9 mouse cellular contexts compared by ENCODE assay signal in the genomic region with DNA sequence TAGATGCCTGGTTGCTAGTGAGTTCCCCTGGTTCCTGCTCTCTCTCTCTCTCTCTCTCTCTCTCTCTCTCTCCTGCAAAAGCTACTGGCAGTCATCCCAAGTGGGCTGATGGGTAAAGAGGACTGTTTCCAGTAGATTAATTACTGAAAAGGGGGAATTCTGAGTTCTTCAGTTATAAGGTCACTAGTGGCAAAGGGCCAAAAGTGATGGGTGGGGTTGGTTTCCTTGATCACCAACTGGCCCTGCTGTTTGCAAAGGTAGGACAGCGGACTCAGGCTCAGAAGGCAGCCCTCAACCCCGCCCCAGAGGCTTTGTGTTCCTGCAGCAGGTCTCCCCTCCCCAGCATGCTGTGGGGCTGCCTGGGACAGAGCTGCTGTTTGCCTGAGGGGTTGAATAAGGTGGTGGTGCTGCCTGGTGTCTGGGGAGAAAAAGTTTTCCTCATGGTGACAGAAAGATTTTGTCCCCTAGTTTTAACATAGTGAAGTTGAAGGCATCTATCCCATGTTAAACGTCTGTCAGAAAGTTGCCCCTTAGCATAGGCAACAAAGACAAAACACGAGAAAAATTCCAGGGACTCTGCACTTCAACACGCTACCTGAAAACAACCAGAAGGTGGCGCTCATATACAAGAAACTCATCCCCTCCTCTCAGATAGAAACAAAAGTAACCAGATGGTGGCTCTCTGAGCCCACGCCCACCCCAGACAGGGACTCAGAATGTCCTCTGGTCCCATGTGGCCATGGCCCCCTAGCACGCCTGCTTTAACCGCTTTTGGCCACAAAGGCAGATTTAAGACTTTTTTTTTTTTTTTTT. TPM values are rescaled to one million over a fixed set of nuclear protein-coding genes. Genes with fewer than 3 reads are reported as not detected.
DNase-seq lines count a peak whose midpoint lies in the region; ATAC-seq and TF ChIP-seq lines count a peak whose summit lies in the region.
"Had no signal": no experiment of that assay in that cellular context is flagged by ENCODE, and none has a peak within 500 bp of the region (broad histone marks: within the 10 kb centered on the region; RNA-seq: fewer than 3 reads in every experiment).

No protein-coding gene starts in this region.

- H3K9me3 ChIP-seq in embryonic facial prominence, embryonic 15.5 days (replicated peaks): no peaks in the 10 kb centered on the region
- no peaks in the 10 kb centered on the region for H3K9me3 ChIP-seq in heart, embryonic 10.5 days
- H3K9me3 ChIP-seq in limb, embryonic 13.5 days: no peaks in the 10 kb centered on the region
- no peaks in the 10 kb centered on the region for H3K9me3 ChIP-seq in midbrain, embryonic 15.5 days

- H3K4me1 ChIP-seq in bone marrow, adult 2 months (ENCODE audit: control insufficient read depth, insufficient read depth, low read length): peaks cover 2% of the 10 kb centered on the region; the same call in 1 of the 2 replicates
- H3K4me1 ChIP-seq in embryonic facial prominence, embryonic 15.5 days: peaks cover 11% of the 10 kb centered on the region
- H3K4me1 ChIP-seq in heart, embryonic 10.5 days: 0 out of 2 replicates have a peak, but pooled peaks cover 5% of the 10 kb centered on the region
- H3K4me1 ChIP-seq in limb, embryonic 13.5 days: peaks cover 12% of the 10 kb centered on the region
- H3K4me1 ChIP-seq in midbrain, embryonic 15.5 days: peaks cover 6% of the 10 kb centered on the region

- 0 out of 2 replicates have a peak overlapping the region, but pooled peaks have one; percentile 19 for H3K4me2 ChIP-seq in embryonic facial prominence, embryonic 15.5 days (replicated peaks)
- H3K4me2 ChIP-seq in limb, embryonic 13.5 days (replicated peaks): peak overlapping the region; percentile 44
- H3K4me2 ChIP-seq in midbrain, embryonic 15.5 days: peak overlapping the region; percentile 13

- peak; percentile 55 for TF ChIP-seq CTCF in bone marrow, adult 2 months (IDR thresholded peaks at IDR 0.05; ENCODE audit: control insufficient read depth, insufficient read depth, low read length)

- DNase-seq in CD4-positive helper T cell, adult 2 months (ENCODE audit: low read depth, low spot score): peak; percentile 76
- peak; percentile 88 for DNase-seq in heart, embryonic 10.5 days (ENCODE audit: low spot score)
- peak; percentile 82 for DNase-seq in kidney, adult 9 months
- DNase-seq in spleen, postnatal 10 days (ENCODE audit: low spot score in 2 of 2): peak; percentile 34 to 71

- TF ChIP-seq POLR2A in bone marrow, adult 2 months (IDR thresholded peaks at IDR 0.05; ENCODE audit: borderline replicate concordance, control insufficient read depth, low read depth, low read length): no peak

- peak; percentile 74 for ATAC-seq in embryonic facial prominence, embryonic 15.5 days (ENCODE audit: insufficient number of reproducible peaks, low FRiP score, low TSS enrichment, low read depth)
- peak; percentile 63 for ATAC-seq in limb, embryonic 13.5 days (ENCODE audit: low FRiP score, low read depth)
- peak; percentile 63 for ATAC-seq in midbrain, embryonic 15.5 days (replicated peaks)

- no peak overlapping the region for H3K9ac ChIP-seq in embryonic facial prominence, embryonic 15.5 days
- H3K9ac ChIP-seq in limb, embryonic 13.5 days: no peak overlapping the region
- H3K9ac ChIP-seq in midbrain, embryonic 15.5 days: no peak overlapping the region

- H3K4me3 ChIP-seq in bone marrow, adult 2 months (replicated peaks; ENCODE audit: control insufficient read depth, low read depth, low read length): peak overlapping the region; percentile 36
- no peak overlapping the region for H3K4me3 ChIP-seq in embryonic facial prominence, embryonic 15.5 days (replicated peaks)
- H3K4me3 ChIP-seq in heart, embryonic 10.5 days: 0 out of 2 replicates have a peak overlapping the region, but pooled peaks have one; percentile 32
- no peak overlapping the region for H3K4me3 ChIP-seq in limb, embryonic 13.5 days
- H3K4me3 ChIP-seq in midbrain, embryonic 15.5 days: no peak overlapping the region
- H3K4me3 ChIP-seq: erythroblast, embryonic 14.5 days had no signal

- no peaks in the 10 kb centered on the region for H3K36me3 ChIP-seq in embryonic facial prominence, embryonic 15.5 days
- no peaks in the 10 kb centered on the region for H3K36me3 ChIP-seq in heart, embryonic 10.5 days
- H3K36me3 ChIP-seq in limb, embryonic 13.5 days: no peaks in the 10 kb centered on the region
- H3K36me3 ChIP-seq in midbrain, embryonic 15.5 days (replicated peaks): no peaks in the 10 kb centered on the region

- H3K27ac ChIP-seq in bone marrow, adult 2 months (ENCODE audit: control insufficient read depth, insufficient read depth, low read depth, low read length, poor library complexity): no peak overlapping the region
- 0 out of 2 replicates have a peak overlapping the region, but pooled peaks have one; percentile 1 for H3K27ac ChIP-seq in embryonic facial prominence, embryonic 15.5 days (replicated peaks)
- H3K27ac ChIP-seq in heart, embryonic 10.5 days: peak overlapping the region; percentile 69
- H3K27ac ChIP-seq in limb, embryonic 13.5 days: peak overlapping the region; percentile 52; the same call in 1 of the 2 replicates
- 0 out of 2 replicates have a peak overlapping the region, but pooled peaks have one; percentile 34 for H3K27ac ChIP-seq in midbrain, embryonic 15.5 days

- H3K27me3 ChIP-seq in embryonic facial prominence, embryonic 15.5 days: peaks cover 4% of the 10 kb centered on the region; the same call in 1 of the 2 replicates
- peaks cover 3% of the 10 kb centered on the region; the same call in 1 of the 2 replicates for H3K27me3 ChIP-seq in heart, embryonic 10.5 days (ENCODE audit: insufficient read depth, poor library complexity, severe bottlenecking)
- peaks cover 16% of the 10 kb centered on the region for H3K27me3 ChIP-seq in limb, embryonic 13.5 days
- H3K27me3 ChIP-seq in midbrain, embryonic 15.5 days (replicated peaks): no peaks in the 10 kb centered on the region

- WGBS in bone marrow, adult 2 months: 3% methylated on average over 9 of the region's 9 CpGs
- 0% methylated on average over 9 of the region's 9 CpGs for WGBS in embryonic facial prominence, embryonic 15.5 days
- WGBS in heart, embryonic 10.5 days: under 1% methylated on average over 9 of the region's 9 CpGs
- WGBS in limb, embryonic 13.5 days: 2% methylated on average over 9 of the region's 9 CpGs
- WGBS in midbrain, embryonic 15.5 days: 0% methylated on average over 9 of the region's 9 CpGs

RNA-seq across cellular contexts. Expression of a gene that starts 4.7 kb away (rescaled TPM):
- polyA plus RNA-seq in bone marrow, adult 2 months (2011; ENCODE audit: insufficient read depth, insufficient read length, low replicate concordance, missing spikeins): 3.7 and 3.9 TPM in 2 replicates
- polyA plus RNA-seq in embryonic facial prominence, embryonic 15.5 days (2015; fragmentation: Nextera tagmentation; extraction: Ambion mirVana): 9.8 and 10.7 TPM in 2 replicates
- 8.3 and 9.0 TPM in 2 replicates for polyA plus RNA-seq in heart, embryonic 10.5 days (2016; fragmentation: Nextera tagmentation; extraction: Ambion mirVana)
- 10.3 and 10.8 TPM in 2 replicates for polyA plus RNA-seq in limb, embryonic 13.5 days (2015; fragmentation: Nextera tagmentation; extraction: Ambion mirVana)
- polyA plus RNA-seq in midbrain, embryonic 15.5 days (2015; fragmentation: Nextera tagmentation; extraction: Ambion mirVana): 5.4 and 6.5 TPM in 2 replicates

RNA-seq across cellular contexts. Expression of a gene that starts 20.4 kb away (rescaled TPM):
- not detected in 2 replicates for polyA plus RNA-seq in bone marrow, adult 2 months (2011; ENCODE audit: insufficient read depth, insufficient read length, low replicate concordance, missing spikeins)
- polyA plus RNA-seq in embryonic facial prominence, embryonic 15.5 days (2015; fragmentation: Nextera tagmentation; extraction: Ambion mirVana): not detected in 2 replicates
- polyA plus RNA-seq in heart, embryonic 10.5 days (2016; fragmentation: Nextera tagmentation; extraction: Ambion mirVana): not detected in 2 replicates
- polyA plus RNA-seq in limb, embryonic 13.5 days (2015; fragmentation: Nextera tagmentation; extraction: Ambion mirVana): not detected in 2 replicates
- polyA plus RNA-seq in midbrain, embryonic 15.5 days (2015; fragmentation: Nextera tagmentation; extraction: Ambion mirVana): not detected in 2 replicates
- polyA plus RNA-seq: erythroblast, embryonic 14.5 days had no signal

RNA-seq across cellular contexts. Expression of a gene that starts 43.2 kb away (rescaled TPM):
- 36.9 and 46.6 TPM in 2 replicates for polyA plus RNA-seq in bone marrow, adult 2 months (2011; ENCODE audit: insufficient read depth, insufficient read length, low replicate concordance, missing spikeins)
- polyA plus RNA-seq in embryonic facial prominence, embryonic 15.5 days (2015; fragmentation: Nextera tagmentation; extraction: Ambion mirVana): 175 and 193 TPM in 2 replicates
- 198 and 215 TPM in 2 replicates for polyA plus RNA-seq in heart, embryonic 10.5 days (2016; fragmentation: Nextera tagmentation; extraction: Ambion mirVana)
- 208 and 222 TPM in 2 replicates for polyA plus RNA-seq in limb, embryonic 13.5 days (2015; fragmentation: Nextera tagmentation; extraction: Ambion mirVana)
- 370 and 380 TPM in 2 replicates for polyA plus RNA-seq in midbrain, embryonic 15.5 days (2015; fragmentation: Nextera tagmentation; extraction: Ambion mirVana)

RNA-seq across cellular contexts. Expression of a gene that starts 45.2 kb away (rescaled TPM):
- 6.9 and 12.9 TPM in 2 replicates for polyA plus RNA-seq in bone marrow, adult 2 months (2011; ENCODE audit: insufficient read depth, insufficient read length, low replicate concordance, missing spikeins)
- polyA plus RNA-seq in embryonic facial prominence, embryonic 15.5 days (2015; fragmentation: Nextera tagmentation; extraction: Ambion mirVana): 20.5 and 21.3 TPM in 2 replicates
- polyA plus RNA-seq in heart, embryonic 10.5 days (2016; fragmentation: Nextera tagmentation; extraction: Ambion mirVana): 14.4 and 15.6 TPM in 2 replicates
- 20.3 and 21.8 TPM in 2 replicates for polyA plus RNA-seq in limb, embryonic 13.5 days (2015; fragmentation: Nextera tagmentation; extraction: Ambion mirVana)
- 7.1 and 8.1 TPM in 2 replicates for polyA plus RNA-seq in midbrain, embryonic 15.5 days (2015; fragmentation: Nextera tagmentation; extraction: Ambion mirVana)

Comparison
In these comparisons a context has a peak if more than half of its experiments do, and no peak if none do; other contexts are left out.
1. H3K4me3 ChIP-seq: peak in bone marrow, adult 2 months (single experiment) and heart, embryonic 10.5 days (single experiment); none in embryonic facial prominence, embryonic 15.5 days (single experiment), limb, embryonic 13.5 days (single experiment) and midbrain, embryonic 15.5 days (single experiment).
2. Peak in every context shown above with its lines, with median percentiles within 50 percentile points of each other: DNase-seq, ATAC-seq and H3K4me2 ChIP-seq.